Mouse (Mus musculus): ENCODE measurements around the gene Chn2. TPM values are rescaled to one million over a fixed set of nuclear protein-coding genes. Genes with fewer than 3 reads are reported as not detected.

Gene Chn2
- total and polyA plus RNA-seq, 3 experiments: not detected

- dilution Hi-C loops (cut with MboI; ENCODE audit: extremely low pct_ligation_motif_present, extremely low pct_unique_long_range_greater_than_20kb, low sequenced_read_pairs): no loop called here
- DNase-seq (ENCODE audit: extremely low read depth): no peak
These were observed 572 bp downstream of the Chn2 start for GRCm38 (mm10) chr6:54039805-54040447.

GRCm38 (mm10) chr6:54040448-54040844 lies 1.1 kb downstream of the Chn2 start:
- Histone ChIP-seq H3K9ac (ENCODE audit: insufficient read depth, low read depth) (no peak overlapping the region), H3K27ac (ENCODE audit: insufficient read depth, low read depth) (no peak overlapping the region), H3K9me3 (replicated peaks; ENCODE audit: low read length) (no peaks in the 10 kb centered on the region), H3K4me3 (replicated peaks in 1 of 3; ENCODE audit: low read depth in 2 of 3, low read length in 2 of 3, poor library complexity in 1 of 3) (no peak overlapping the region), H3K4me1 (ENCODE audit: control insufficient read depth in 1 of 2, insufficient read depth in 2 of 2) (no peaks in the 10 kb centered on the region), H3K27me3 (replicated peaks) (no peaks in the 10 kb centered on the region), H3K4me2 (ENCODE audit: insufficient read depth, low read depth, poor library complexity, severe bottlenecking) (no peak overlapping the region), H3K79me2 (replicated peaks; ENCODE audit: control insufficient read depth, extremely low read depth, insufficient read depth, poor library complexity, severe bottlenecking) (no peaks in the 10 kb centered on the region), H3K36me3 (replicated peaks in 1 of 2; ENCODE audit: control insufficient read depth in 1 of 2, insufficient read depth in 1 of 2, low read length in 1 of 2) (no peaks in the 10 kb centered on the region)
- TF ChIP-seq KAT2A (IDR thresholded peaks at IDR 0.05; ENCODE audit: insufficient replicate concordance, low read length): no peak
- TF ChIP-seq POLR2A (IDR thresholded peaks at IDR 0.05; ENCODE audit: low read depth, low read length): no peak
- no peak for TF ChIP-seq GABPA (IDR thresholded peaks at IDR 0.05; ENCODE audit: insufficient replicate concordance, low read depth, low read length)
- no peak for TF ChIP-seq ZNF384 (IDR thresholded peaks at IDR 0.05; ENCODE audit: low read depth, low read length)
- no peak for TF ChIP-seq MAZ (IDR thresholded peaks at IDR 0.05; ENCODE audit: low read depth, low read length)
- TF ChIP-seq CHD1 (IDR thresholded peaks at IDR 0.05; ENCODE audit: low read depth, low read length): no peak
- no peak for TF ChIP-seq CTCF (conservative IDR thresholded peaks at IDR 0.05 in 1 of 2, IDR thresholded peaks at IDR 0.05 in 1 of 2; ENCODE audit: low read depth in 2 of 2, low read length in 2 of 2)
- TF ChIP-seq JUND (conservative IDR thresholded peaks at IDR 0.05; ENCODE audit: low read depth, low read length): no peak
- no peak for TF ChIP-seq USF2 (conservative IDR thresholded peaks at IDR 0.05; ENCODE audit: low read depth, low read length)
- no peak for TF ChIP-seq ZC3H11A (IDR thresholded peaks at IDR 0.05; ENCODE audit: low read depth, low read length)
- no peak for TF ChIP-seq IRF4 (IDR thresholded peaks at IDR 0.05; ENCODE audit: low read depth, low read length)
- no peak for TF ChIP-seq E2F4 (IDR thresholded peaks at IDR 0.05; ENCODE audit: insufficient replicate concordance, low read depth, low read length)
- TF ChIP-seq MAFK (IDR thresholded peaks at IDR 0.05; ENCODE audit: insufficient replicate concordance, low read length): no peak
- no peak for TF ChIP-seq NELFE (IDR thresholded peaks at IDR 0.05; ENCODE audit: low read depth, low read length)
- TF ChIP-seq PAX5 (IDR thresholded peaks at IDR 0.05; ENCODE audit: low read length): no peak
- no peak for TF ChIP-seq POLR2AphosphoS2 (IDR thresholded peaks at IDR 0.05; ENCODE audit: low read depth, low read length)
- TF ChIP-seq MYC (IDR thresholded peaks at IDR 0.05; ENCODE audit: low read depth, low read length): no peak
- no peak for TF ChIP-seq TCF12 (IDR thresholded peaks at IDR 0.05; ENCODE audit: low read depth, low read length)
- no peak for DNase-seq (ENCODE audit: extremely low read depth)
- in situ Hi-C loops (cut with MboI; ENCODE audit: low pct_ligation_motif_present, low pct_unique_long_range_greater_than_20kb, low sequenced_read_pairs) (no loop called here), dilution Hi-C loops (cut with MboI; ENCODE audit: extremely low pct_ligation_motif_present, extremely low pct_unique_long_range_greater_than_20kb, low sequenced_read_pairs) (no loop called here)

More at GRCm38 (mm10) chr6:54039805-54040447, 572 bp downstream of the Chn2 start:
- in situ Hi-C loops (cut with MboI; ENCODE audit: low pct_ligation_motif_present, low pct_unique_long_range_greater_than_20kb, low sequenced_read_pairs): loop anchor here (10.0 kb wide), 2 partner anchors 125 to 185 kb away; no protein-coding TSS in a partner anchor
- Histone ChIP-seq H3K4me3 (replicated peaks in 1 of 3; ENCODE audit: low read depth in 2 of 3, low read length in 2 of 3, poor library complexity in 1 of 3) (no peak overlapping the region), H3K27me3 (replicated peaks) (no peaks in the 10 kb centered on the region), H3K27ac (ENCODE audit: insufficient read depth, low read depth) (no peak overlapping the region), H3K4me1 (ENCODE audit: control insufficient read depth in 1 of 2, insufficient read depth in 2 of 2) (no peaks in the 10 kb centered on the region; a peak in 1 of 4 replicates), H3K9ac (ENCODE audit: insufficient read depth, low read depth) (no peak overlapping the region), H3K4me2 (ENCODE audit: insufficient read depth, low read depth, poor library complexity, severe bottlenecking) (no peak overlapping the region), H3K79me2 (replicated peaks; ENCODE audit: control insufficient read depth, extremely low read depth, insufficient read depth, poor library complexity, severe bottlenecking) (no peaks in the 10 kb centered on the region), H3K9me3 (replicated peaks; ENCODE audit: low read length) (no peaks in the 10 kb centered on the region), H3K36me3 (replicated peaks in 1 of 2; ENCODE audit: control insufficient read depth in 1 of 2, insufficient read depth in 1 of 2, low read length in 1 of 2) (no peaks in the 10 kb centered on the region)
- TF ChIP-seq SMC3 (IDR thresholded peaks at IDR 0.05; ENCODE audit: low read depth, low read length): no peak
- no peak for TF ChIP-seq IRF4 (IDR thresholded peaks at IDR 0.05; ENCODE audit: low read depth, low read length)
- TF ChIP-seq USF1 (IDR thresholded peaks at IDR 0.05; ENCODE audit: low read depth, low read length): no peak
- TF ChIP-seq MAZ (IDR thresholded peaks at IDR 0.05; ENCODE audit: low read depth, low read length): no peak
- TF ChIP-seq JUND (conservative IDR thresholded peaks at IDR 0.05; ENCODE audit: low read depth, low read length): no peak
- TF ChIP-seq NRF1 (IDR thresholded peaks at IDR 0.05; ENCODE audit: low read depth, low read length): no peak
- TF ChIP-seq TCF12 (IDR thresholded peaks at IDR 0.05; ENCODE audit: low read depth, low read length): no peak
- no peak for TF ChIP-seq ZNF384 (IDR thresholded peaks at IDR 0.05; ENCODE audit: low read depth, low read length)
- TF ChIP-seq POLR2A (IDR thresholded peaks at IDR 0.05; ENCODE audit: low read depth, low read length): no peak
- no peak for TF ChIP-seq NELFE (IDR thresholded peaks at IDR 0.05; ENCODE audit: low read depth, low read length)
- TF ChIP-seq ZC3H11A (IDR thresholded peaks at IDR 0.05; ENCODE audit: low read depth, low read length): no peak
- TF ChIP-seq BHLHE40 (IDR thresholded peaks at IDR 0.05; ENCODE audit: low read depth, low read length): no peak
- no peak for TF ChIP-seq ZKSCAN1 (IDR thresholded peaks at IDR 0.05; ENCODE audit: borderline replicate concordance, low read depth, low read length)
- no peak for TF ChIP-seq CHD1 (IDR thresholded peaks at IDR 0.05; ENCODE audit: low read depth, low read length)
- no peak for TF ChIP-seq RCOR1 (conservative IDR thresholded peaks at IDR 0.05; ENCODE audit: low read depth, low read length)
